Mouse (Mus musculus) CH12.LX (cell line): ENCODE data around the gene Pdcl2. TPM values are rescaled to one million over a fixed set of nuclear protein-coding genes. Genes with fewer than 3 reads are reported as not detected.

Experiments used
- DNase-seq: peaks from one replicate; pipeline ENCODE4 v3.0.0-alpha.2; 2013; ENCODE audit errors: extremely low read depth
- H3K27ac ChIP-seq: 2 replicates; pipeline ENCODE4 v1.5.1; 2012; ENCODE audit warnings: low read depth, mild to moderate bottlenecking, control low read depth, moderate library complexity; ENCODE audit not compliant: insufficient read depth
- H3K27me3 ChIP-seq: replicated peaks from 2 replicates; pipeline ENCODE3; 2012; ENCODE audit warnings: inconsistent platforms
- H3K36me3 ChIP-seq, 2 experiments: replicated peaks in 1 of 2; 2 replicates each; pipeline versions ENCODE3 to v1.6.1; 2012; ENCODE audit warnings: inconsistent platforms in 1 of 2, low read length in 1 of 2, mild to moderate bottlenecking in 1 of 2, mixed read lengths in 1 of 2, moderate library complexity in 1 of 2; ENCODE audit not compliant: control insufficient read depth in 1 of 2, insufficient read depth in 1 of 2
- H3K4me1 ChIP-seq, 2 experiments: 2 replicates each; pipeline ENCODE4 v1.6.1; 2012; ENCODE audit warnings: inconsistent platforms in 1 of 2, moderate library complexity in 1 of 2; ENCODE audit not compliant: insufficient read depth in 2 of 2, control insufficient read depth in 1 of 2
- H3K4me2 ChIP-seq: 2 replicates; pipeline ENCODE4 v1.6.1; 2012; ENCODE audit warnings: low read depth, mild to moderate bottlenecking, control low read depth; ENCODE audit not compliant: poor library complexity, insufficient read depth, severe bottlenecking
- H3K4me3 ChIP-seq, 3 experiments: fragments of 150-350 bp in 1 of 3; sonication (generic) in 1 of 3; replicated peaks in 1 of 3; 2 replicates each; pipeline versions ENCODE3 to v1.5.1; 2011 to 2012; ENCODE audit warnings: low read depth in 2 of 3, low read length in 2 of 3, mild to moderate bottlenecking in 2 of 3, moderate library complexity in 2 of 3, control low read depth in 1 of 3, improper control_type of control experiment in 1 of 3, inconsistent platforms in 1 of 3, mixed read lengths in 1 of 3; ENCODE audit not compliant: poor library complexity in 1 of 3
- H3K79me2 ChIP-seq: replicated peaks from 2 replicates; pipeline ENCODE4 v1.6.1; 2012; ENCODE audit warnings: mild to moderate bottlenecking, moderate library complexity; ENCODE audit not compliant: control insufficient read depth, poor library complexity, insufficient read depth, severe bottlenecking; ENCODE audit errors: extremely low read depth
- H3K9ac ChIP-seq: 2 replicates; pipeline ENCODE4 v1.6.1; 2012; ENCODE audit warnings: low read depth, mild to moderate bottlenecking, control low read depth, moderate library complexity; ENCODE audit not compliant: insufficient read depth
- H3K9me3 ChIP-seq: replicated peaks from 2 replicates; pipeline ENCODE3; 2012; ENCODE audit warnings: low read length, inconsistent platforms, mixed read lengths
- BHLHE40 ChIP-seq: IDR thresholded peaks from 2 replicates; pipeline ENCODE4 v1.6.1; 2011; ENCODE audit warnings: mild to moderate bottlenecking, low read depth, low read length, improper control_type of control experiment
- CHD2 ChIP-seq: IDR thresholded peaks from 2 replicates; pipeline ENCODE4 v1.6.1; 2011; ENCODE audit warnings: low read length, improper control_type of control experiment
- CTCF ChIP-seq, 2 experiments: IDR thresholded peaks in 1 of 2; conservative IDR thresholded peaks in 1 of 2; 2 replicates each; pipeline ENCODE4 v1.5.1; 2011 to 2012; ENCODE audit warnings: low read depth in 2 of 2, low read length in 2 of 2, improper control_type of control experiment in 1 of 2, inconsistent platforms in 1 of 2, mild to moderate bottlenecking in 1 of 2, moderate library complexity in 1 of 2
- E2F4 ChIP-seq: IDR thresholded peaks from 2 replicates; pipeline ENCODE4 v1.6.1; 2011; ENCODE audit warnings: low read depth, low read length, improper control_type of control experiment; ENCODE audit not compliant: insufficient replicate concordance
- ELF1 ChIP-seq: IDR thresholded peaks from 2 replicates; pipeline ENCODE4 v1.6.1; 2014; ENCODE audit warnings: low read depth, mild to moderate bottlenecking, inconsistent platforms, low read length, improper control_type of control experiment
- EP300 ChIP-seq: IDR thresholded peaks from 2 replicates; pipeline ENCODE4 v1.6.1; 2011; ENCODE audit warnings: low read length, improper control_type of control experiment
- ETS1 ChIP-seq: conservative IDR thresholded peaks from 2 replicates; pipeline ENCODE4 v1.6.1; 2012; ENCODE audit warnings: low read depth, mild to moderate bottlenecking, inconsistent platforms, low read length, improper control_type of control experiment, moderate library complexity
- GABPA ChIP-seq: IDR thresholded peaks from 2 replicates; pipeline ENCODE4 v1.6.1; 2012; ENCODE audit warnings: low read depth, low read length, improper control_type of control experiment, inconsistent platforms; ENCODE audit not compliant: insufficient replicate concordance
- HCFC1 ChIP-seq: IDR thresholded peaks from 2 replicates; pipeline ENCODE4 v1.6.1; 2012; ENCODE audit warnings: low read depth, mild to moderate bottlenecking, inconsistent platforms, low read length, improper control_type of control experiment
- IRF4 ChIP-seq: IDR thresholded peaks from 2 replicates; pipeline ENCODE4 v1.6.1; 2014; ENCODE audit warnings: low read depth, mild to moderate bottlenecking, inconsistent platforms, low read length, improper control_type of control experiment
- JUN ChIP-seq: IDR thresholded peaks from 2 replicates; pipeline ENCODE4 v1.6.1; 2011; ENCODE audit warnings: low read depth, mild to moderate bottlenecking, low read length, improper control_type of control experiment, moderate library complexity; ENCODE audit not compliant: insufficient read depth
- MAFK ChIP-seq: IDR thresholded peaks from 2 replicates; pipeline ENCODE4 v1.6.1; 2011; ENCODE audit warnings: low read length, improper control_type of control experiment; ENCODE audit not compliant: insufficient replicate concordance
- MAX ChIP-seq: IDR thresholded peaks from 2 replicates; pipeline ENCODE4 v1.6.1; 2011; ENCODE audit warnings: low read length, improper control_type of control experiment
- MAZ ChIP-seq: IDR thresholded peaks from 2 replicates; pipeline ENCODE4 v1.6.1; 2012; ENCODE audit warnings: low read depth, mild to moderate bottlenecking, inconsistent platforms, low read length, improper control_type of control experiment, moderate library complexity
- MEF2A ChIP-seq: IDR thresholded peaks from 2 replicates; pipeline ENCODE4 v1.6.1; 2014; ENCODE audit warnings: low read depth, mild to moderate bottlenecking, inconsistent platforms, low read length, improper control_type of control experiment, borderline replicate concordance
- MYC ChIP-seq: IDR thresholded peaks from 2 replicates; pipeline ENCODE4 v1.6.1; 2011; ENCODE audit warnings: low read depth, mild to moderate bottlenecking, improper control_type of control experiment, low read length
- NELFE ChIP-seq: IDR thresholded peaks from 2 replicates; pipeline ENCODE4 v1.6.1; 2011; ENCODE audit warnings: low read depth, low read length, improper control_type of control experiment
- NRF1 ChIP-seq: IDR thresholded peaks from 2 replicates; pipeline ENCODE4 v1.6.1; 2014; ENCODE audit warnings: low read depth, mild to moderate bottlenecking, inconsistent platforms, low read length, improper control_type of control experiment, moderate library complexity
- PAX5 ChIP-seq: IDR thresholded peaks from 2 replicates; pipeline ENCODE4 v1.6.1; 2012; ENCODE audit warnings: low read length, inconsistent platforms, mixed read lengths
- POLR2A ChIP-seq: IDR thresholded peaks from 2 replicates; pipeline ENCODE4 v1.6.1; 2011; ENCODE audit warnings: low read depth, mild to moderate bottlenecking, improper control_type of control experiment, low read length
- POLR2AphosphoS2 ChIP-seq: IDR thresholded peaks from 2 replicates; pipeline ENCODE4 v1.6.1; 2011; ENCODE audit warnings: low read depth, low read length, improper control_type of control experiment
- RAD21 ChIP-seq: IDR thresholded peaks from 2 replicates; pipeline ENCODE4 v1.6.1; 2011; ENCODE audit warnings: low read depth, mild to moderate bottlenecking, low read length, improper control_type of control experiment, moderate library complexity
- RCOR1 ChIP-seq: conservative IDR thresholded peaks from 2 replicates; pipeline ENCODE4 v1.6.1; 2012; ENCODE audit warnings: low read depth, mild to moderate bottlenecking, inconsistent platforms, low read length, improper control_type of control experiment
- SMC3 ChIP-seq: IDR thresholded peaks from 2 replicates; pipeline ENCODE4 v1.6.1; 2011; ENCODE audit warnings: low read depth, low read length, improper control_type of control experiment
- USF1 ChIP-seq: IDR thresholded peaks from 2 replicates; pipeline ENCODE4 v1.6.1; 2014; ENCODE audit warnings: low read depth, mild to moderate bottlenecking, inconsistent platforms, low read length, improper control_type of control experiment
- USF2 ChIP-seq: conservative IDR thresholded peaks from 2 replicates; pipeline ENCODE4 v1.6.1; 2011; ENCODE audit warnings: low read depth, low read length, improper control_type of control experiment
- ZKSCAN1 ChIP-seq: IDR thresholded peaks from 2 replicates; pipeline ENCODE4 v1.6.1; 2012; ENCODE audit warnings: low read depth, inconsistent platforms, low read length, improper control_type of control experiment, borderline replicate concordance
- ZMIZ1 ChIP-seq: IDR thresholded peaks from 2 replicates; pipeline ENCODE4 v1.6.1; 2012; ENCODE audit warnings: low read depth, mild to moderate bottlenecking, inconsistent platforms, low read length, improper control_type of control experiment
- dilution Hi-C: fragments of 300-500 bp; cut with MboI; formaldehyde crosslinking; loops from 2 replicates; pipeline ENCODE4 v1.14.3; 2020; ENCODE audit warnings: low sequenced_read_pairs; ENCODE audit not compliant: extremely low pct_unique_long_range_greater_than_20kb, extremely low pct_ligation_motif_present
- in situ Hi-C: fragments of 300-500 bp; cut with MboI; formaldehyde crosslinking; loops from 3 replicates; pipeline ENCODE4 v1.14.3; 2019; ENCODE audit warnings: low sequenced_read_pairs, low pct_ligation_motif_present, low pct_unique_long_range_greater_than_20kb, mixed read lengths
- polyA plus RNA-seq: library from polyadenylated mRNA; unstranded; fragments of >175 nt; gene quantifications from 2 replicates; pipeline ENCODE4 v1.2.1, GENCODE M21; 2012; ENCODE audit warnings: low read depth; ENCODE audit not compliant: insufficient read length
- total RNA-seq, 2 experiments: library from RNA; depleted of rRNA; stranded (reverse); fragments of 300-350 nt in 1 of 2; fragments of >200 nt in 1 of 2; gene quantifications; 2 replicates each; pipeline ENCODE4 v1.2.3; 2012 to 2014

Pdcl2 gene
- total and polyA plus RNA-seq, 3 experiments: not detected

- Histone ChIP-seq H3K27ac (no peak overlapping the region), H3K27me3 (peaks cover 3% of the 10 kb centered on the region), H3K36me3 (no peaks in the 10 kb centered on the region), H3K79me2 (0 out of 2 replicates have a peak, but pooled peaks cover 2% of the 10 kb centered on the region), H3K9ac (no peak overlapping the region), H3K9me3 (no peaks in the 10 kb centered on the region), H3K4me1 (peaks cover 0 to 10% of the 10 kb centered on the region in 2 experiments; a peak in 2 of 4 replicates), H3K4me2 (no peak overlapping the region), H3K4me3 (no peak overlapping the region)
- dilution Hi-C loops: no loop called here
- no peak for DNase-seq
- in situ Hi-C loops: no loop called here
- no peak for TF ChIP-seq MYC
- TF ChIP-seq E2F4: no peak
- TF ChIP-seq MAX: no peak
- no peak for TF ChIP-seq ZKSCAN1
- TF ChIP-seq MAZ: no peak
- TF ChIP-seq POLR2A: no peak
- TF ChIP-seq NRF1: no peak
- TF ChIP-seq HCFC1: no peak
- TF ChIP-seq CHD2: no peak
- no peak for TF ChIP-seq EP300
- no peak for TF ChIP-seq USF2
- TF ChIP-seq CTCF (conservative IDR thresholded peaks at IDR 0.05 in 1 of 2, IDR thresholded peaks at IDR 0.05 in 1 of 2; ENCODE audit: low read depth in 2 of 2, low read length in 2 of 2): no peak
- TF ChIP-seq USF1: no peak
- no peak for TF ChIP-seq GABPA
- TF ChIP-seq BHLHE40: no peak
- no peak for TF ChIP-seq ZMIZ1
- no peak for TF ChIP-seq RCOR1
- TF ChIP-seq ETS1: no peak
- no peak for TF ChIP-seq MEF2A
Observed at GRCm38 (mm10) chr5:76306261-76306660, 24.7 kb downstream of the Pdcl2 start.

GRCm38 (mm10) chr5:76305616-76306015, 25.3 kb downstream of the Pdcl2 start:
- DNase-seq: no peak

More at GRCm38 (mm10) chr5:76305616-76306015, 25.3 kb downstream of the Pdcl2 start:
- no peaks in the 10 kb centered on the region for H3K9me3 ChIP-seq
- no peak overlapping the region; the same call in 1 of the 2 replicates for H3K9ac ChIP-seq
- H3K27ac ChIP-seq: no peak overlapping the region
- H3K79me2 ChIP-seq: 0 out of 2 replicates have a peak, but pooled peaks cover 2% of the 10 kb centered on the region
- dilution Hi-C loops: no loop called here
- H3K27me3 ChIP-seq: peaks cover 3% of the 10 kb centered on the region
- in situ Hi-C loops: no loop called here
- TF ChIP-seq MAFK: no peak
- no peak for TF ChIP-seq SMC3
- no peak for TF ChIP-seq POLR2AphosphoS2
- TF ChIP-seq USF2: no peak
- TF ChIP-seq IRF4: no peak
- no peak for TF ChIP-seq JUN
- TF ChIP-seq PAX5: no peak
- TF ChIP-seq RAD21: no peak
- TF ChIP-seq ELF1: no peak
- TF ChIP-seq NELFE: no peak
- no peak overlapping the region for H3K4me2 ChIP-seq
- H3K36me3 ChIP-seq: peaks cover 0 to 4% of the 10 kb centered on the region in 2 experiments
- no peak overlapping the region for H3K4me3 ChIP-seq
- H3K4me1 ChIP-seq: peaks cover 0 to 10% of the 10 kb centered on the region in 2 experiments; a peak in 2 of 4 replicates
